Mouse (Mus musculus) ES-E14 (cell line): ENCODE measurements around the gene Oosp3. TPM values are rescaled to one million over a fixed set of nuclear protein-coding genes. Genes with fewer than 3 reads are reported as not detected.

ENCODE experiments used
- DNase-seq: peaks from one replicate; pipeline ENCODE4 v3.0.0-alpha.2; 2013; ENCODE audit warnings: low read depth, low spot score
- H3K27ac ChIP-seq: 2 replicates; pipeline ENCODE4 v1.5.1; 2012; ENCODE audit warnings: low read depth, mild to moderate bottlenecking, low read length, moderate library complexity, mixed read lengths; ENCODE audit not compliant: poor library complexity, insufficient read depth, severe bottlenecking
- H3K36me3 ChIP-seq: 2 replicates; pipeline ENCODE4 v1.6.1; 2012; ENCODE audit warnings: mild to moderate bottlenecking, low read length, moderate library complexity, mixed read lengths; ENCODE audit not compliant: control insufficient read depth, poor library complexity, insufficient read depth, severe bottlenecking
- H3K4me1 ChIP-seq, 2 experiments: fragments of 150-350 bp in 1 of 2; sonication (generic) in 1 of 2; 2 replicates each; pipeline ENCODE4 v1.6.1; 2012; ENCODE audit warnings: low read length in 2 of 2, mild to moderate bottlenecking in 1 of 2, mixed read lengths in 1 of 2; ENCODE audit not compliant: control insufficient read depth in 2 of 2, insufficient read depth in 2 of 2, poor library complexity in 1 of 2
- H3K4me3 ChIP-seq, 2 experiments: fragments of 150-350 bp in 1 of 2; sonication (generic) in 1 of 2; 2 replicates each; pipeline ENCODE4 v1.5.1; 2012; ENCODE audit warnings: low read length in 2 of 2, low read depth in 1 of 2, mild to moderate bottlenecking in 1 of 2, mixed read lengths in 1 of 2; ENCODE audit not compliant: insufficient read depth in 1 of 2, poor library complexity in 1 of 2, severe bottlenecking in 1 of 2
- H3K9ac ChIP-seq: 2 replicates; pipeline ENCODE4 v1.6.1; 2012; ENCODE audit warnings: low read depth, mild to moderate bottlenecking, low read length, mixed read lengths; ENCODE audit not compliant: poor library complexity, insufficient read depth, severe bottlenecking
- H3K9me3 ChIP-seq: fragments of 150-350 bp; sonication (generic); 2 replicates; pipeline ENCODE4 v1.6.1; 2012; ENCODE audit warnings: low read depth, mild to moderate bottlenecking, low read length; ENCODE audit not compliant: control insufficient read depth, insufficient read depth
- CHD2 ChIP-seq: IDR thresholded peaks from 2 replicates; pipeline ENCODE4 v1.6.1; 2014; ENCODE audit warnings: mild to moderate bottlenecking, low read depth, low read length, inconsistent platforms
- HCFC1 ChIP-seq: IDR thresholded peaks from 2 replicates; pipeline ENCODE4 v1.6.1; 2012; ENCODE audit warnings: low read length, inconsistent platforms, borderline replicate concordance; ENCODE audit not compliant: insufficient read depth
- MAFK ChIP-seq: IDR thresholded peaks from 2 replicates; pipeline ENCODE4 v1.6.1; 2014; ENCODE audit warnings: mild to moderate bottlenecking, low read depth, low read length, inconsistent platforms; ENCODE audit not compliant: insufficient read depth
- ZC3H11A ChIP-seq: IDR thresholded peaks from 2 replicates; pipeline ENCODE4 v1.6.1; 2012; ENCODE audit warnings: low read depth, mild to moderate bottlenecking, inconsistent platforms, low read length, borderline replicate concordance
- ZNF384 ChIP-seq: IDR thresholded peaks from 2 replicates; pipeline ENCODE4 v1.6.1; 2012; ENCODE audit warnings: low read depth, low read length, inconsistent platforms
- in situ Hi-C, 2 experiments: fragments of 600-800 bp; cut with MboI; formaldehyde crosslinking; loops; one replicate each; pipeline ENCODE4 v1.15.1; 2025; ENCODE audit warnings: low sequenced_read_pairs in 2 of 2, inconsistent platforms in 1 of 2; ENCODE audit not compliant: unreplicated experiment in 2 of 2
- total RNA-seq: library from RNA; depleted of rRNA; stranded (reverse); fragments of 300-350 nt; gene quantifications from 2 replicates; pipeline ENCODE4 v1.2.3, GENCODE M21; 2012; rRNA removed

Oosp3 gene
- total RNA-seq, 1 experiment = not detected

GRCm38 (mm10) chr19:11736455-11736854 lies 39.6 kb downstream of the Oosp3 start:
- no peak for TF ChIP-seq MAFK
- no peak for TF ChIP-seq CHD2
- no peak for TF ChIP-seq ZNF384
- no peak for TF ChIP-seq HCFC1
- TF ChIP-seq ZC3H11A = no peak
- no peak overlapping the region for H3K27ac ChIP-seq
- H3K36me3 ChIP-seq = no peaks in the 10 kb centered on the region
- no peaks in the 10 kb centered on the region for H3K4me1 ChIP-seq
- no peak overlapping the region for H3K9ac ChIP-seq
- no peak overlapping the region for H3K4me3 ChIP-seq
- no peak for DNase-seq
- in situ Hi-C loops = no loop called here
- H3K9me3 ChIP-seq = no peaks in the 10 kb centered on the region

- H3K9me3 ChIP-seq = no peaks in the 10 kb centered on the region
- no peak overlapping the region for H3K27ac ChIP-seq
- TF ChIP-seq MAFK (no peak), HCFC1 (no peak), ZC3H11A (no peak), CHD2 (no peak), ZNF384 (no peak)
- in situ Hi-C loops = no loop called here
- H3K9ac ChIP-seq = no peak overlapping the region
- no peak for DNase-seq
- no peaks in the 10 kb centered on the region for H3K36me3 ChIP-seq
- H3K4me1 ChIP-seq = no peaks in the 10 kb centered on the region; a peak in 1 of 4 replicates
- H3K4me3 ChIP-seq = no peak overlapping the region
Observed at GRCm38 (mm10) chr19:11745680-11746079, 48.8 kb downstream of the Oosp3 start.

GRCm38 (mm10) chr19:11747298-11747697 lies 50.4 kb downstream of the Oosp3 start, which contains the start of gene Gif:
Gif (plus strand) TSS chr19:11747554.
- Histone ChIP-seq H3K4me3 (no peak within 1 kb of the TSS), H3K9ac (no peak within 1 kb of the TSS), H3K4me1 (no peaks in the 10 kb centered on the region; a peak in 1 of 4 replicates), H3K27ac (no peak within 1 kb of the TSS), H3K9me3 (no peaks in the 10 kb centered on the region), H3K36me3 (no peaks in the 10 kb centered on the region)
- in situ Hi-C loops = no loop called here
- no peak for TF ChIP-seq CHD2
- TF ChIP-seq MAFK = no peak
- no peak for TF ChIP-seq HCFC1
- TF ChIP-seq ZNF384 = no peak
- no peak for TF ChIP-seq ZC3H11A
- no peak for DNase-seq

Other genes with a start within 250 kb of the Oosp3 start
- gene Ms4a6c, start 227.7 kb upstream of the Oosp3 start, total RNA-seq = not detected in 2 replicates
- gene Gm8369, start 211.1 kb upstream of the Oosp3 start, total RNA-seq = not detected in 2 replicates
- not detected in 2 replicates for gene Ms4a6b, start 180.5 kb upstream of the Oosp3 start, total RNA-seq
- gene Ms4a4d, start 160.3 kb upstream of the Oosp3 start, total RNA-seq = 0.58 and 1.8 TPM in 2 replicates
- 2.3 and 4.0 TPM in 2 replicates for gene Ms4a6d, start 92.2 kb upstream of the Oosp3 start, total RNA-seq
- not detected in 2 replicates for gene Ms4a2, start 73.3 kb upstream of the Oosp3 start, total RNA-seq
- not detected in 2 replicates for gene Ms4a3, start 56.2 kb upstream of the Oosp3 start, total RNA-seq
- gene Oosp2, start 36.5 kb upstream of the Oosp3 start, total RNA-seq = not detected in 2 replicates
- gene Oosp1, start 5.9 kb upstream of the Oosp3 start, total RNA-seq = not detected in 2 replicates
- not detected in 2 replicates for gene Gif, start 50.5 kb downstream of the Oosp3 start, total RNA-seq
- gene Mrpl16, start 73.3 kb downstream of the Oosp3 start, total RNA-seq = 31.9 and 36.0 TPM in 2 replicates
- 21.6 and 34.3 TPM in 2 replicates for gene Stx3, start 122.3 kb downstream of the Oosp3 start, total RNA-seq
- not detected in 2 replicates for gene Olfr1417, start 142.2 kb downstream of the Oosp3 start, total RNA-seq
- gene Olfr1418, start 164.0 kb downstream of the Oosp3 start, total RNA-seq = not detected in 2 replicates
- gene Olfr1419, start 178.1 kb downstream of the Oosp3 start, total RNA-seq = not detected in 2 replicates
- gene Olfr1420, start 189.5 kb downstream of the Oosp3 start, total RNA-seq = not detected in 2 replicates
- gene Patl1, start 215.3 kb downstream of the Oosp3 start, total RNA-seq = 9.8 and 10.7 TPM in 2 replicates